Mouse (Mus musculus): Measurements from ENCODE around the gene Eif5. TPM values are rescaled to one million over a fixed set of nuclear protein-coding genes. Genes with fewer than 3 reads are reported as not detected.
A peak's percentile ranks its signal among the peaks of the same experiment; 100 is the strongest.
"Not testable (repeated sequence)": the region's sequence is repeated elsewhere in the genome, so short reads cannot be mapped to it uniquely, and the experiment has no call there.

Gene Eif5
- polyA plus RNA-seq, 1 experiment = 55.8 TPM

- no peaks in the 10 kb centered on the region for H3K27me3 ChIP-seq (ENCODE audit: control insufficient read depth, insufficient read depth, low read length)
- H3K36me3 ChIP-seq (ENCODE audit: control insufficient read depth, insufficient read depth, low read length) = peaks cover 17% of the 10 kb centered on the region
- WGBS = 49% methylated on average over 1 of the region's 1 CpGs
- H3K4me3 ChIP-seq (ENCODE audit: low read depth, low read length) = no peak overlapping the region
- TF ChIP-seq CTCF (IDR thresholded peaks at IDR 0.05; ENCODE audit: extremely low read depth, insufficient read length, insufficient replicate concordance, low read depth, low read length) (no peak), POLR2A (IDR thresholded peaks at IDR 0.05; ENCODE audit: low read depth, low read length) (no peak)
- H3K27ac ChIP-seq (ENCODE audit: insufficient read depth, low read depth, low read length) = no peak overlapping the region
- no peaks in the 10 kb centered on the region for H3K4me1 ChIP-seq (ENCODE audit: control insufficient read depth, insufficient read depth, insufficient read length, low read length)
Measured at GRCm38 (mm10) chr12:111550679-111551078, 12.9 kb downstream of the Eif5 start.

DNA sequence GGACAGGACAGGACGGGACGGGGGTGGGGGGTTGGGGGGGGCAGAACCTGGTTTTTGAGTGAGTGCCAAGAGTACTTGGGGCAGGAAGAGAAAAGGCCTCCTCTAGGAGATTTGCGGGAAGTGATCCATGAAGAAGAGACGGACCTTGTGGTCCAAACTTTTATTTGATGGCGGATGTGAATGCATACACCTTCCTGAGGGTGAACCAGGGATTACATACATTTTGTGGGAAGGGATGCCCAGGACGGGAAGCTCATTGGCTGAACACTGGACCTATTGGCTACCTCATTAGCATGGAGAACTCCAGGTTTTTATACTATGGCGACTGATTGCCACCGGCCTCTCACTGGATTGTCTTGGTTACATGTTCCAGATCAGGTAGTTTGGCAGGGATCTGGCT lies 14.5 kb downstream of the Eif5 start:
- Histone ChIP-seq H3K4me3 (ENCODE audit: low read depth, low read length) (no peak overlapping the region), H3K27me3 (ENCODE audit: control insufficient read depth, insufficient read depth, low read length) (no peaks in the 10 kb centered on the region), H3K27ac (ENCODE audit: insufficient read depth, low read depth, low read length) (no peak overlapping the region), H3K4me1 (ENCODE audit: control insufficient read depth, insufficient read depth, insufficient read length, low read length) (no peaks in the 10 kb centered on the region), H3K36me3 (ENCODE audit: control insufficient read depth, insufficient read depth, low read length) (peaks cover 8% of the 10 kb centered on the region)
- TF ChIP-seq POLR2A (IDR thresholded peaks at IDR 0.05; ENCODE audit: low read depth, low read length) = no peak
- no peak for TF ChIP-seq CTCF (IDR thresholded peaks at IDR 0.05; ENCODE audit: extremely low read depth, insufficient read length, insufficient replicate concordance, low read depth, low read length)
- 68% methylated on average over 8 of the region's 8 CpGs for WGBS

- whole genome bisulfite sequencing = 61% methylated on average over 4 of the region's 4 CpGs
Measured at GRCm38 (mm10) chr12:111555357-111555756, 17.5 kb downstream of the Eif5 start.

DNA sequence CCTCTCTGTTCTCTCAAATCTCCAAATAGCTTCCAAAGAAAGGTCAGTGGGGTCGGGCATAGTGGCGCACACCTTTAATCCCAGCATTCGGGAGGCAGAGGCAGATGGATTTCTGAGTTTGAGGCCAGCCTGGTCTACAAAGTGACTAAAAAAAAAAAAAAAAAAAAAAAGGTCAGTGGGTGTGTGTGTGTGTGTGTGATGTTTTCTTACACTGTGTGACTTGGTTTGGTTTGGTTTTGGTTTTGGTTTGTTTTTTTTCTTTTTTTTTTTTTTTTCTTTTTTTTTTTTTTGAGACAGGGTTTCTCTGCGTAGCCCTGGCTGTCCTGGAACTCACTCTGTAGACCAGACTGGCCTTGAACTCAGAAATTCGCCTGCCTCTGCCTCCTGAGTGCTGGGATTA lies 18.1 kb downstream of the Eif5 start:
- H3K27ac ChIP-seq (ENCODE audit: insufficient read depth, low read depth, low read length); H3K4me1 ChIP-seq (ENCODE audit: control insufficient read depth, insufficient read depth, insufficient read length, low read length); H3K36me3 ChIP-seq (ENCODE audit: control insufficient read depth, insufficient read depth, low read length); H3K4me3 ChIP-seq (ENCODE audit: low read depth, low read length); H3K27me3 ChIP-seq (ENCODE audit: control insufficient read depth, insufficient read depth, low read length): not testable (repeated sequence)
- 82% methylated on average over 5 of the region's 5 CpGs for WGBS

More at GRCm38 (mm10) chr12:111555357-111555756, 17.5 kb downstream of the Eif5 start:
- H3K4me1 ChIP-seq (ENCODE audit: control insufficient read depth, insufficient read depth, insufficient read length, low read length) = no peaks in the 10 kb centered on the region; the same call in 1 of the 2 replicates
- no peak for TF ChIP-seq CTCF (IDR thresholded peaks at IDR 0.05; ENCODE audit: extremely low read depth, insufficient read length, insufficient replicate concordance, low read depth, low read length)
- no peak for TF ChIP-seq POLR2A (IDR thresholded peaks at IDR 0.05; ENCODE audit: low read depth, low read length)
- H3K27ac ChIP-seq (ENCODE audit: insufficient read depth, low read depth, low read length) = no peak overlapping the region
- no peaks in the 10 kb centered on the region for H3K27me3 ChIP-seq (ENCODE audit: control insufficient read depth, insufficient read depth, low read length)
- no peaks in the 10 kb centered on the region for H3K36me3 ChIP-seq (ENCODE audit: control insufficient read depth, insufficient read depth, low read length)
- no peak overlapping the region for H3K4me3 ChIP-seq (ENCODE audit: low read depth, low read length)

DNA sequence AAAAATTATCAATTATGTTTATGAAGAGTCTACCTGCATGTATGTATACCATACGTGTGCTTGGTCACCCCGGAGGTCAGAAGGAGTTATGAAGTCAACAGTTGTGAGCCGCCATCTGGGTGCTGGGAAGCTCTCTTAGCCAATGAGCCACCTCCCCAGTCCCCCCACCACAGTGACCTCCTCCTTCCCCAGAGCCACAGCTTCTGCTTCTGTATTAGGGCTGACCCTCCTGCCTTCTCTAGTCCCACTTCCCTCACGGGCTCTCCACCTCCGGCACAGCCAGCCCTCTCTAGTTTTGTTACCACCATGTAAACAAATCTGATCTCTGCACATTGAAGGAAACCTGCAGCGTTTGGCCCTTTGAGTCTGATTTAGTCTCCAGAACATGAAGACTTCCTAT lies 19.7 kb downstream of the Eif5 start:
- TF ChIP-seq POLR2A (IDR thresholded peaks at IDR 0.05; ENCODE audit: low read depth, low read length) = no peak
- no peak for TF ChIP-seq CTCF (IDR thresholded peaks at IDR 0.05; ENCODE audit: extremely low read depth, insufficient read length, insufficient replicate concordance, low read depth, low read length)
- Histone ChIP-seq H3K4me1 (ENCODE audit: control insufficient read depth, insufficient read depth, insufficient read length, low read length) (no peaks in the 10 kb centered on the region; the same call in 1 of the 2 replicates), H3K4me3 (ENCODE audit: low read depth, low read length) (no peak overlapping the region), H3K36me3 (ENCODE audit: control insufficient read depth, insufficient read depth, low read length) (no peaks in the 10 kb centered on the region), H3K27me3 (ENCODE audit: control insufficient read depth, insufficient read depth, low read length) (no peaks in the 10 kb centered on the region), H3K27ac (ENCODE audit: insufficient read depth, low read depth, low read length) (no peak overlapping the region)
- whole genome bisulfite sequencing = 60% methylated on average over 6 of the region's 6 CpGs

- Histone ChIP-seq H3K4me3 (ENCODE audit: low read depth, low read length) (no peak overlapping the region), H3K36me3 (ENCODE audit: control insufficient read depth, insufficient read depth, low read length) (no peaks in the 10 kb centered on the region), H3K4me1 (ENCODE audit: control insufficient read depth, insufficient read depth, insufficient read length, low read length) (no peaks in the 10 kb centered on the region; the same call in 1 of the 2 replicates), H3K27me3 (ENCODE audit: control insufficient read depth, insufficient read depth, low read length) (no peaks in the 10 kb centered on the region), H3K27ac (ENCODE audit: insufficient read depth, low read depth, low read length) (no peak overlapping the region)
- WGBS = 47% methylated on average over 2 of the region's 2 CpGs
- TF ChIP-seq CTCF (IDR thresholded peaks at IDR 0.05; ENCODE audit: extremely low read depth, insufficient read length, insufficient replicate concordance, low read depth, low read length) (no peak), POLR2A (IDR thresholded peaks at IDR 0.05; ENCODE audit: low read depth, low read length) (no peak)
Measured at GRCm38 (mm10) chr12:111558655-111559054, 20.8 kb downstream of the Eif5 start.

GRCm38 (mm10) chr12:111559647-111560258 lies 21.9 kb downstream of the Eif5 start:
- no peak for TF ChIP-seq POLR2A (IDR thresholded peaks at IDR 0.05; ENCODE audit: low read depth, low read length)
- TF ChIP-seq CTCF (IDR thresholded peaks at IDR 0.05; ENCODE audit: extremely low read depth, insufficient read length, insufficient replicate concordance, low read depth, low read length) = no peak
- no peaks in the 10 kb centered on the region; the same call in 1 of the 2 replicates for H3K4me1 ChIP-seq (ENCODE audit: control insufficient read depth, insufficient read depth, insufficient read length, low read length)
- H3K27ac ChIP-seq (ENCODE audit: insufficient read depth, low read depth, low read length) = no peak overlapping the region
- no peaks in the 10 kb centered on the region for H3K36me3 ChIP-seq (ENCODE audit: control insufficient read depth, insufficient read depth, low read length)
- H3K27me3 ChIP-seq (ENCODE audit: control insufficient read depth, insufficient read depth, low read length) = no peaks in the 10 kb centered on the region
- H3K4me3 ChIP-seq (ENCODE audit: low read depth, low read length) = peak overlapping the region; percentile 46
- WGBS = 35% methylated on average over 18 of the region's 18 CpGs
